Mouse (Mus musculus) small intestine, adult 2 months (tissue): ENCODE results near the gene Blnk.

Experiments used
- CTCF ChIP-seq: fragments of 200-500 bp; IDR thresholded peaks from 2 replicates; pipeline ENCODE4 v1.5.1; 2012; ENCODE audit warnings: low read depth, mild to moderate bottlenecking, control low read depth, inconsistent platforms, low read length, moderate library complexity, mixed read lengths; ENCODE audit not compliant: insufficient replicate concordance, insufficient read length; ENCODE audit errors: extremely low read depth
- POLR2A ChIP-seq: fragments of 200-500 bp; IDR thresholded peaks from 2 replicates; pipeline ENCODE4 v1.6.1; 2012; ENCODE audit warnings: low read depth, mild to moderate bottlenecking, control low read depth, inconsistent platforms, low read length, moderate library complexity

DNA sequence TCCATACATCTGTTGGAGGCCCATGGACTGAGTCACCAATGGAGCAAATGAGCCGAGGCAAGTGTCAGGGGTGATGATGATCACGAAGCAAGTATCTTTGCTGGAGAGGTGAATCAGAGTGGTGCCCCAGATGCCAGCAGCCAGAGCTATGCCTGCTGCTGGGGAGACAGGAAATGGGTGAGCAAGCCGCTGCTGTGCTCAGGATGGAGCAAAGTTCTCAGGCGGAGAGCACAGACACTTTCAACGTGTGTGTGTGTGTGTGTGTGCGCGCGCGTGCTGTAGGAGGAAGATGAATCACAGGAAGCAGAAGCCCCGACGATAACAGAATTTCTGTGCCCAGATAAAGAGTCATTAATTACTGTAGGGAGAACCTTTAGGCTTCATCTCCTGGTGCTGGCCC is 36.7 kb upstream of the Blnk start:
- TF ChIP-seq CTCF (no peak), POLR2A (no peak)
